Mouse (Mus musculus) small intestine, adult 2 months (tissue): ENCODE data around the gene Map2. TPM values are rescaled to one million over a fixed set of nuclear protein-coding genes. Genes with fewer than 3 reads are reported as not detected.

Experiments used
- H3K27ac ChIP-seq: fragments of 200-500 bp; 2 replicates; pipeline ENCODE4 v1.5.1; 2012; ENCODE audit warnings: low read depth, low read length, control low read depth, inconsistent platforms; ENCODE audit not compliant: insufficient read depth
- H3K27me3 ChIP-seq: fragments of 200-500 bp; 2 replicates; pipeline ENCODE4 v1.6.1; 2012; ENCODE audit warnings: mild to moderate bottlenecking, moderate library complexity, low read length, inconsistent platforms; ENCODE audit not compliant: control insufficient read depth, insufficient read depth
- H3K36me3 ChIP-seq: fragments of 200-500 bp; 2 replicates; pipeline ENCODE4 v1.6.1; 2012; ENCODE audit warnings: mild to moderate bottlenecking, low read length, control low read depth, inconsistent platforms; ENCODE audit not compliant: control insufficient read depth, insufficient read depth
- H3K4me1 ChIP-seq: fragments of 200-500 bp; 2 replicates; pipeline ENCODE4 v1.6.1; 2012; ENCODE audit warnings: low read length, inconsistent platforms, mixed read lengths; ENCODE audit not compliant: control insufficient read depth, insufficient read depth, insufficient read length
- H3K4me3 ChIP-seq: fragments of 200-500 bp; 2 replicates; pipeline ENCODE4 v1.5.1; 2012; ENCODE audit warnings: low read depth, mild to moderate bottlenecking, control low read depth, inconsistent platforms, low read length, moderate library complexity
- CTCF ChIP-seq: fragments of 200-500 bp; IDR thresholded peaks from 2 replicates; pipeline ENCODE4 v1.5.1; 2012; ENCODE audit warnings: low read depth, mild to moderate bottlenecking, control low read depth, inconsistent platforms, low read length, moderate library complexity, mixed read lengths; ENCODE audit not compliant: insufficient replicate concordance, insufficient read length; ENCODE audit errors: extremely low read depth
- POLR2A ChIP-seq: fragments of 200-500 bp; IDR thresholded peaks from 2 replicates; pipeline ENCODE4 v1.6.1; 2012; ENCODE audit warnings: low read depth, mild to moderate bottlenecking, control low read depth, inconsistent platforms, low read length, moderate library complexity
- WGBS: fragments of 180-500 bp; shearing (Covaris S2); methylation state at CpG from one replicate; pipeline ENCODE4 v1.1.7; 2018; 5-methylcytosine and 5-hydroxymethylcytosine counted together
- polyA plus RNA-seq: library from polyadenylated mRNA; depleted of rRNA; stranded (reverse); fragments of >200 nt; gene quantifications from 2 replicates; pipeline ENCODE4 v1.2.3, GENCODE M21; 2012

Gene Map2
- polyA plus RNA-seq, 1 experiment, result 1.3 TPM

DNA sequence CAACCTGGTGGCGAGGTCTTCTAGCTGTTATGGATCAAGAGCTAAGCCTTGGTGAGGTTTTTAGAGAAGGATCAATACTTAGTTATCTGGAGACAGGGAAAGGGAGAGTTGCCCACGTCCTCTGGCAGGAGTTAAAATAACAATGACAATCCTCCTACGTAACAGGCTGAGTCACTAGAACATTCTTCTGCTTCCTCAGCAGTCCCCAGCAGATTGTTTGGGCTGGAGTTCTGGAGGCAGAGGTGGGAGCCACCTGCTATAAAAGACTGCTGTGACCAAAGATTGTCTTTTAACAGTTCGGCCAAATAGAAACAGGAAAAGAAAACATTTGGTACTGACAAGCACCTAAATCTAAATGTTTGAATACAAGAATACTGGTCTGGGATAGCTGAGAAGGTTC is 190.5 kb downstream of the Map2 start:
- no peaks in the 10 kb centered on the region for H3K4me1 ChIP-seq
- no peak overlapping the region for H3K4me3 ChIP-seq
- no peaks in the 10 kb centered on the region for H3K27me3 ChIP-seq
- H3K36me3 ChIP-seq, result no peaks in the 10 kb centered on the region
- 53% methylated on average over 4 of the region's 4 CpGs for WGBS
- TF ChIP-seq CTCF, result no peak
- no peak for TF ChIP-seq POLR2A
- no peak overlapping the region for H3K27ac ChIP-seq

DNA sequence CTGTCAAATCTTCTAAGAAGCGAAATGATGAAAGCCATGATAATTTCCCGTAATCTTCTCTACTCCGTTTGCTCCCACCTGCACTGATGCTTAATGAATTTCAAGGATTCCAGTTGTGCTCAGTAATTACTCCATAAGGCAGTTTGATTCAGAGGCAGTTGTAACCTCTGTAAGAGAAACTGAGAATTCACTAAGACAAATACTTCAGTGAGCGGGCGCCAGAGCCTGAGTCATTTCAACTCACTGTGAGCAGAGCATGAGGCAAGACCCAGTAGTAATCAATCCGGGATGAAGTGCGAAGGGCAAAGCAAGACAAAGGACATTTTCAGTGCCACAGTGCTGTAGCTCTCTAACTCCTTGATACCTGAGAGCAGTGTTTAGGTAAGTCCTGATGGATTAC is 194.4 kb downstream of the Map2 start:
- TF ChIP-seq POLR2A, result no peak
- H3K27me3 ChIP-seq, result no peaks in the 10 kb centered on the region
- WGBS, result 79% methylated on average over 7 of the region's 7 CpGs

DNA sequence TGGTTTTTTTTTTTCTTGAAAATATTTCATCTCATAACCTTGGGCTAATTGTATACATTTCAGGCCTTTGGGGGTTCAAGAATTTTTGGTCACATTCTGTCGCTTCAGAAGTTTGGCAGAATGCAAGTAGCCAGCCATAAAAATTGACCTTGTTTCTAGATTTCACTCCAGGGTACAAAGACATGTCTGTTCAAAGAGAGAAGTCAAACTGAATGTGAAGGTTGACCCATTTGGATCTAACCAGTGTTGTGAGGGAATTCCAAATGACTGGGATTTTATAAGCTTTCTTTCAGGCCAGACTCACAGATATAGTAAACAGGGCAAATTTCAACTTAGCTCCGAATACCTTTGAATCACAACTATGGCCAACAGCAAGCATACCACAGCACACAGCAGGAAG is 196.3 kb downstream of the Map2 start:
- 80% methylated on average over 2 of the region's 2 CpGs for WGBS
- Histone ChIP-seq H3K36me3 (no peaks in the 10 kb centered on the region), H3K27ac (no peak overlapping the region), H3K4me1 (no peaks in the 10 kb centered on the region), H3K27me3 (no peaks in the 10 kb centered on the region), H3K4me3 (no peak overlapping the region)
- TF ChIP-seq POLR2A (no peak), CTCF (no peak)

More for the DNA sequence above, 194.4 kb downstream of the Map2 start:
- H3K36me3 ChIP-seq, result no peaks in the 10 kb centered on the region
- no peak overlapping the region for H3K4me3 ChIP-seq
- H3K27ac ChIP-seq, result no peak overlapping the region
- no peaks in the 10 kb centered on the region for H3K4me1 ChIP-seq

DNA sequence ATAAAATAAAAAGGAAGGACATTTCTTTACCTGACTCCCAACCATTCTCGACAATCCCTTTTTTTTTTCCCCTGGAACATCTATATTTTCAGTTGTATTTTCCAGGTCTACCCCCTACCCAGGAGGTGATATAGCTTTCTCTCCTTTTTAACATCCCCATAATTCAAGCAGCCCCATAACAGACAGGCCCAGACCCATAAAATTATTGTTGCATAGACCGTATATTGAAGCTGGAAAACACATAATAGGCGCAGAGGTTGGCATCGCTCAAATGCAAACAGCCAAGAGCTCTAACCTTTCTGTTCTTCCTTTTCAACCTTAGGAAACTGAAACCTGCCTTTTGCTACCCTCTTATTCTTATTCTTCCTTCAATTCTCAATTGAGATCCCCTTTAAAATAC is 211.2 kb downstream of the Map2 start:
- TF ChIP-seq POLR2A (no peak), CTCF (no peak)
- Histone ChIP-seq H3K36me3 (no peaks in the 10 kb centered on the region), H3K27me3 (no peaks in the 10 kb centered on the region), H3K4me1 (no peaks in the 10 kb centered on the region), H3K27ac (no peak overlapping the region), H3K4me3 (no peak overlapping the region)
- 97% methylated on average over 4 of the region's 4 CpGs for WGBS

DNA sequence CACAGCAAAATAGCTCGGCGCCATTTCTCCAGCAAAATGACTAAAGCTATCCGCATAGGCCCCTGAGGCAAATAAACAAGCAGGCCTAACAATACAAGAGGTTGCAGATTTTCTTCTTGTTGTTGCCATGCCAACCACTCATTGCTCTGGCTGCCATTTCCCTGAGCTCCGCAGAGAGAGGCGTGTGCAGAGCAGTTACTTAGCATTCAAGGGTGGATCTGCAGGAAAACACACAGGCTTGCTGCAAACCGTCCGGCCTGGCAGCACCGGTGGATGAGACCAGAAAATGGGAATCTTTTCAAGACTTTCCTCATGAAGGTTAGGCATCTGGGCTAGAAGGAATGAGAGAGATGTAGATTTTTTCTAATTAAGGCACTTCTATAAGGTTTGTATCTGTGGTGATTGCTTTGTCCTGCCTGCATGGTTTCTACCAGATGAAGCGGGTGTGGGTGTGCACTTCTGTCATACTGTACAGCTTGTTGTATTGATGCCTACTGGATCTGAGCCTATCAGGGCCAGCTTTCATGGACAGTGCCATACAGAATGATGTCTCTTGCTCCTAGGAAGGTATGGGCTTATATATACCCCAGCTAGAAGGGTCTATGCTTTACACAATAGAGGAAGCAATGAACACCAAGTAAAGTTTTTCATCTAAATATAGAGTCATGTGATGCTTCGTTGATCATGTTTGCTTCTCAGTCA is 211.8 kb downstream of the Map2 start:
- H3K4me3 ChIP-seq, result no peak overlapping the region
- no peaks in the 10 kb centered on the region for H3K36me3 ChIP-seq
- TF ChIP-seq POLR2A (no peak), CTCF (no peak)
- 82% methylated on average over 10 of the region's 10 CpGs for WGBS
- no peaks in the 10 kb centered on the region for H3K27me3 ChIP-seq
- no peaks in the 10 kb centered on the region for H3K4me1 ChIP-seq
- no peak overlapping the region for H3K27ac ChIP-seq

DNA sequence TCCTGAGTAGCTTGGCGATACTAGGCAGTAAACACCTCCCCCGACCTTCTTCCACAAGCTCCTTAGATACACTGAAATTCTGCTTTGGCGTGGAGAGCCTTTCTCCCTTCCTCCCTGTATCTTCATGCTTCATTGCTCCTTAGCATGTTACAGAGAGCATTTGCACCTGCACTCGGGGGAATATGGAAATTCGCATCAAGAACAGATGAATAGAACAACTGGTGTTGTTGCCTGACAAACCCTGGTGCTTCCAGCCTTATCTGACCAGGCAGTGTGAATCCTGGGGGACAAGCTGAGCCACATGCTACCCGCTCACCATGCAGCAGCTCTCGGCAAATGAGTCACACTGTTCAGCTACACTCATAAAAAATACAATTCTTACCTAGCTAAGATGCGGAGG is 213.5 kb downstream of the Map2 start:
- Histone ChIP-seq H3K27ac (no peak overlapping the region), H3K4me3 (no peak overlapping the region), H3K4me1 (no peaks in the 10 kb centered on the region), H3K36me3 (no peaks in the 10 kb centered on the region), H3K27me3 (no peaks in the 10 kb centered on the region)
- WGBS, result 59% methylated on average over 8 of the region's 8 CpGs
- no peak for TF ChIP-seq POLR2A
- no peak for TF ChIP-seq CTCF

DNA sequence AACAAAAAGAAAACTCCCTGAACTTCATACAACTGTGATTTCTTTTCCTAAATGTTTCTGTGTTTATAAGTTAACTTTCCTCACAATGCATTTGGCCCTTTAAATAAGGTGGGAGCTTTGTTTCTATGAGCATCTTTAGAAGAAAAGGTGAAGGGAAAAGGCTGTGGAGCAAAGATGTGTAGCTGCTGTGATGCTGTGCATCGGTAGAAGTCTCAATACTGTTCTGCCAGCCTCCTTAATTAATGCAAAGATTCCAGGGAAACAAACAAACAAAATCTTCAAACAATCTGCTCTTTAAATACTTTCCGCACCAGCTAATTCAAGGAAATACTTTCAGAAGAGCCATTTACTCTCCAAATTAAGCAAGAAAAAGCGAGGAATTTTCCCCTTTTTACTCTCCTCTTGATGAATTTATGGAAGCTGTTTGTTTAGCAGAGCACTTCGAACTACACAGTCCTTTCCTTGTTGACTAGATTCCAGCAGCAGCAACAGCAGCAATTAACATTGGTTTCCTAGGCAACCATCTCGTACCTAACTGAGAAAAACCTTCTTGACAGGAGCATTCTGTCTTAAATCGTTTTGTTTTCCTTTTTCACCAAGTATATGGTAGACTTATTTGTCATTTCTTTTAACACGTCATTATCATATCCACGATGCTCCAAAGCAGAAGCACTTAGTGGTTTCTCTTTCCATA is 220.0 kb downstream of the Map2 start:
- Histone ChIP-seq H3K4me1 (no peaks in the 10 kb centered on the region), H3K36me3 (no peaks in the 10 kb centered on the region), H3K27ac (no peak overlapping the region), H3K27me3 (no peaks in the 10 kb centered on the region), H3K4me3 (no peak overlapping the region)
- 41% methylated on average over 8 of the region's 8 CpGs for WGBS
- TF ChIP-seq CTCF (no peak), POLR2A (no peak)
